Mouse (Mus musculus): ENCODE measurements around the gene Vegfc.

DNA sequence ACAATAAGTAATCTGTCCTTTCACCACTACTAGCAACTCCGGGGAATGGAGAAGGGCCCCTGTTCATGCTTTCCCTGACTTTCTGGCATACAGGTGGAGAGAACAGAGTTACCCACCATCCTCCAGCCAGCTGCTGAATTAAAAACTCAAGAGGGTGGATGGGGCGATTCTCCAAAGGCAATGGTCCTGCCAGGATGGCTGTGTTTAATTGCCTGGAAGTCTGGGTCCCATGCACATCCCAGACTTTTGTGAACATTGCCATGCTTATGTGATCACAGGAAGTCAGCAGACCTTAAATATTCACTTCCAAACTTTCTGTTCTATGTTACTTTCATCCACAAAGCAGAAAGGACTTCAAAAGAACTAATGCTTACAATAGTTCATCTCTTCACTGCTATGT lies 107.9 kb downstream of the Vegfc start:
- TF ChIP-seq POLR2A (IDR thresholded peaks at IDR 0.05; ENCODE audit: insufficient read depth, low read depth, low read length) (no peak), CTCF (IDR thresholded peaks at IDR 0.05) (no peak), EP300 (IDR thresholded peaks at IDR 0.05; ENCODE audit: insufficient read depth, low read depth, low read length) (no peak)

Measured in heart, adult 2 months (tissue).